Mouse (Mus musculus): ENCODE measurements around the gene Phyhipl. TPM values are rescaled to one million over a fixed set of nuclear protein-coding genes. Genes with fewer than 3 reads are reported as not detected.

Phyhipl gene
- polyA plus RNA-seq, 1 experiment from 2014 or later, result 131 TPM

DNA sequence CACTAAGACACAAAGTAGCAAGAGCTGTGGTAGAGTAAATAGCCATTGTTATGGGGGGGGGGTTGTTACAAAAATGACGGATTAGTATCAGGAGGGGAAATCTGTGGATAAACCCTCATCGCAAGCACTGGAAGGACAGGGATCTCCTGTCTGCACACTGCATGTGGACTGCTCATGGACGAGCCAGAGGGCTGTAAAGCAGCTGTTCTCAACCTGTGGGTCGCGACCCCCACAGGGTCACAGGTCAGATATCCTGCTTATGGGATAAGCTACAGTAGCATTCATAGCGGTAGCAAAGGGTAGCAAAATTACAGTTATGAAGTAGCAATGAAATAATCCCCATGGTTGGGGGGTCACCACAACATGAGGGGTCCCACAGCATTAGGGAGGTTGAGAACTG lies 39.4 kb downstream of the Phyhipl start:
- Histone ChIP-seq H3K27ac (no peak overlapping the region), H3K9me3 (replicated peaks) (no peaks in the 10 kb centered on the region), H3K27me3 (no peaks in the 10 kb centered on the region), H3K9ac (no peak overlapping the region), H3K4me1 (no peaks in the 10 kb centered on the region), H3K36me3 (no peaks in the 10 kb centered on the region), H3K4me2 (replicated peaks) (no peak overlapping the region), H3K4me3 (no peak overlapping the region)
- no peak for ATAC-seq (ENCODE audit: low FRiP score)
- 84% methylated on average over 6 of the region's 6 CpGs for WGBS

- Histone ChIP-seq H3K9me3 (replicated peaks) (no peaks in the 10 kb centered on the region), H3K27ac (no peak overlapping the region), H3K36me3 (no peaks in the 10 kb centered on the region), H3K4me3 (no peak overlapping the region), H3K4me1 (no peaks in the 10 kb centered on the region), H3K4me2 (replicated peaks) (no peak overlapping the region), H3K27me3 (no peaks in the 10 kb centered on the region), H3K9ac (no peak overlapping the region)
- ATAC-seq (ENCODE audit: low FRiP score), result no peak
- 96% methylated on average over 1 of the region's 1 CpGs for WGBS
These were observed 44.1 kb downstream of the Phyhipl start for GRCm38 (mm10) chr10:70611633-70612032.

GRCm38 (mm10) chr10:70599925-70600305 lies 55.9 kb downstream of the Phyhipl start:
- under 1% methylated on average over 28 of the region's 28 CpGs for WGBS
- Histone ChIP-seq H3K27me3 (peaks cover 5% of the 10 kb centered on the region; the same call in 1 of the 2 replicates), H3K4me3 (peak overlapping the region; percentile 72), H3K9me3 (replicated peaks) (no peaks in the 10 kb centered on the region), H3K4me1 (peaks cover 9% of the 10 kb centered on the region), H3K27ac (peak overlapping the region; percentile 95), H3K9ac (peak overlapping the region; percentile 86), H3K4me2 (replicated peaks) (peak overlapping the region; percentile 94), H3K36me3 (no peaks in the 10 kb centered on the region)
- peak; percentile 56 for ATAC-seq (ENCODE audit: low FRiP score)

- peak overlapping the region; percentile 72 for H3K4me3 ChIP-seq
- H3K9me3 ChIP-seq (replicated peaks), result no peaks in the 10 kb centered on the region
- H3K9ac ChIP-seq, result peak overlapping the region; percentile 86
- WGBS, result under 1% methylated on average over 103 of the region's 124 CpGs
- peaks cover 5% of the 10 kb centered on the region; the same call in 1 of the 2 replicates for H3K27me3 ChIP-seq
- peak; percentile 92 for ATAC-seq (ENCODE audit: low FRiP score)
- peak overlapping the region; percentile 94 for H3K4me2 ChIP-seq (replicated peaks)
- H3K36me3 ChIP-seq, result no peaks in the 10 kb centered on the region
- peaks cover 10% of the 10 kb centered on the region for H3K4me1 ChIP-seq
- H3K27ac ChIP-seq, result peak overlapping the region; percentile 95
These were observed 56.4 kb downstream of the Phyhipl start for GRCm38 (mm10) chr10:70599126-70599924.

GRCm38 (mm10) chr10:70598516-70599125 lies 57.1 kb downstream of the Phyhipl start:
- peak; percentile 75 for ATAC-seq (ENCODE audit: low FRiP score)
- peaks cover 5% of the 10 kb centered on the region; the same call in 1 of the 2 replicates for H3K27me3 ChIP-seq
- WGBS, result under 1% methylated on average over 48 of the region's 48 CpGs

DNA sequence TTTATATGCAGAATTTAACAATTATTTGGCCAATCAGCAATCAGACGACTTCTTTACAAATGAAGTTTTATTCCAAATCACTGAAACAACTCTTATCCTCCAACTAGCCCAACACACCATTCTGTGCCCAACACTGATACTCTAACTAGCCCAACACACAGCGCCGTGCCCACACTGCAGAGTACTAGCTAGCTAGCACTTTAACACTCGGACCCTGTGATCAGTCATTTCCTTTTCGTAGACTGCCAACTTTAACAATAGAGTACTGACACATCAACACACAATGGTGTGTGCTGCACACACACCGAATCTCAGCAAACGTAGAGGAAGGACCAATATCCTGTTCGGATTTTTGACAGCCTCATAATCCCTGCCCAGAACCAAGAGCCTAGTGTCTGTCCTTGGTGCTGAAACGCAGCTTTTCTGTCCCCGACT lies 57.7 kb downstream of the Phyhipl start:
- Histone ChIP-seq H3K9ac (peak overlapping the region; percentile 86), H3K9me3 (replicated peaks) (no peaks in the 10 kb centered on the region), H3K27me3 (peaks cover 5% of the 10 kb centered on the region; the same call in 1 of the 2 replicates), H3K27ac (peak overlapping the region; percentile 95), H3K36me3 (no peaks in the 10 kb centered on the region), H3K4me2 (replicated peaks) (peak overlapping the region; percentile 94), H3K4me1 (peaks cover 15% of the 10 kb centered on the region), H3K4me3 (peak overlapping the region; percentile 72)
- ATAC-seq (ENCODE audit: low FRiP score), result peak; percentile 8
- WGBS, result 11% methylated on average over 10 of the region's 10 CpGs

More at GRCm38 (mm10) chr10:70598516-70599125, 57.1 kb downstream of the Phyhipl start:
- Histone ChIP-seq H3K36me3 (no peaks in the 10 kb centered on the region), H3K4me1 (peaks cover 15% of the 10 kb centered on the region), H3K9ac (peak overlapping the region; percentile 86), H3K4me3 (peak overlapping the region; percentile 72), H3K27ac (peak overlapping the region; percentile 95), H3K9me3 (replicated peaks) (no peaks in the 10 kb centered on the region), H3K4me2 (replicated peaks) (peak overlapping the region; percentile 94)

- no peak for ATAC-seq (ENCODE audit: low FRiP score)
- Histone ChIP-seq H3K36me3 (no peaks in the 10 kb centered on the region), H3K9ac (no peak overlapping the region), H3K4me1 (peaks cover 15% of the 10 kb centered on the region), H3K9me3 (replicated peaks) (no peaks in the 10 kb centered on the region), H3K27me3 (no peaks in the 10 kb centered on the region), H3K4me3 (no peak overlapping the region), H3K4me2 (replicated peaks) (no peak overlapping the region), H3K27ac (no peak overlapping the region)
- 54% methylated on average over 1 of the region's 1 CpGs for WGBS
These were observed 61.8 kb downstream of the Phyhipl start for GRCm38 (mm10) chr10:70594007-70594406.

- Histone ChIP-seq H3K4me3 (no peak overlapping the region), H3K27ac (no peak overlapping the region), H3K36me3 (no peaks in the 10 kb centered on the region), H3K9me3 (replicated peaks) (no peaks in the 10 kb centered on the region), H3K4me2 (replicated peaks) (no peak overlapping the region), H3K4me1 (0 out of 2 replicates have a peak, but pooled peaks cover 3% of the 10 kb centered on the region), H3K27me3 (no peaks in the 10 kb centered on the region), H3K9ac (no peak overlapping the region)
- ATAC-seq (ENCODE audit: low FRiP score), result no peak
- WGBS, result 91% methylated on average over 3 of the region's 3 CpGs
These were observed 68.8 kb downstream of the Phyhipl start for GRCm38 (mm10) chr10:70586876-70587405.

- WGBS, result 91% methylated on average over 1 of the region's 1 CpGs
- 0 out of 2 replicates have a peak, but pooled peaks cover 6% of the 10 kb centered on the region for H3K4me1 ChIP-seq
- ATAC-seq (ENCODE audit: low FRiP score), result no peak
These were observed 71.6 kb downstream of the Phyhipl start for GRCm38 (mm10) chr10:70584171-70584570.

DNA sequence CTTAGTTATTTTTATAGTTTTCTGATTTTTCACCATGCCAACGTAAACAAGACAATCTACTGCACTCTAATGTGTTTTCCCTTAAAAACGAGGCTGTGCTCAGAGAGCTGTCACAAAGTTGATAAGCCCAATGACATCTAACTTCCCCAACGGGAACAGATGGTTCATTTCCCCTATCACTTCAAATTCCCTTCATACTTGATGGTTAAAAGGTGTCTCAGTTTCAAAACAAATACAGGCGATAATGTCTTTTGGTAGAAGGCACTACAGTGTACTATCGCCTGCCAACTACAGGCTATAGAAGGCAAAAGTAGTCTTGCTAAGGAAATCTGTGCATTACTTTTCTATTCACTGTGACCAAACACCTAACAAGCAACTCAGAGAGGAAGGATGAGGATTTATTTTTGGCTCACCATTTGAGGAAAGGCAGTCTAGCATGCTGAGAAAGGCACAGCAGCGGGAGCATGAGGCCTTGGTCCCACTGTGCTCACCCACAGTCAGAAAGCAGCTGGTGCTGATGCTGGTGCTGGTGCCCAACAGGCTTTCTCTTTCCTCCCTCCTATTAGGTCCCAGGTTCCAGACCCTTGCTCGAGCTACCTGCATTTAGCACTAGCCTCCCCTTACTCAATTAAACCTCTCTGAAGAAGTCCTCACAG lies 74.1 kb downstream of the Phyhipl start:
- Histone ChIP-seq H3K27ac (no peak overlapping the region), H3K4me1 (0 out of 2 replicates have a peak, but pooled peaks cover 4% of the 10 kb centered on the region), H3K9ac (no peak overlapping the region), H3K9me3 (replicated peaks) (no peaks in the 10 kb centered on the region), H3K36me3 (no peaks in the 10 kb centered on the region), H3K4me2 (replicated peaks) (no peak overlapping the region), H3K4me3 (no peak overlapping the region), H3K27me3 (no peaks in the 10 kb centered on the region)
- 77% methylated on average over 7 of the region's 7 CpGs for WGBS
- no peak for ATAC-seq (ENCODE audit: low FRiP score)

More at GRCm38 (mm10) chr10:70584171-70584570, 71.6 kb downstream of the Phyhipl start:
- Histone ChIP-seq H3K9me3 (replicated peaks) (no peaks in the 10 kb centered on the region), H3K27ac (no peak overlapping the region), H3K27me3 (no peaks in the 10 kb centered on the region), H3K4me2 (replicated peaks) (no peak overlapping the region), H3K4me3 (no peak overlapping the region), H3K36me3 (no peaks in the 10 kb centered on the region), H3K9ac (no peak overlapping the region)

GRCm38 (mm10) chr10:70563636-70564035 lies 92.1 kb downstream of the Phyhipl start:
- H3K4me1 ChIP-seq, result no peaks in the 10 kb centered on the region
- H3K27ac ChIP-seq, result no peak overlapping the region
- H3K27me3 ChIP-seq, result no peaks in the 10 kb centered on the region
- ATAC-seq (ENCODE audit: low FRiP score), result no peak
- WGBS, result 27% methylated on average over 3 of the region's 3 CpGs
- H3K36me3 ChIP-seq, result peaks cover 39% of the 10 kb centered on the region
- no peak overlapping the region for H3K4me3 ChIP-seq
- H3K9me3 ChIP-seq (replicated peaks), result no peaks in the 10 kb centered on the region
- H3K4me2 ChIP-seq (replicated peaks), result no peak overlapping the region
- H3K9ac ChIP-seq, result no peak overlapping the region

- Histone ChIP-seq H3K27ac (no peak overlapping the region), H3K36me3 (peaks cover 57% of the 10 kb centered on the region), H3K4me3 (no peak overlapping the region), H3K27me3 (no peaks in the 10 kb centered on the region), H3K4me2 (replicated peaks) (no peak overlapping the region), H3K9me3 (replicated peaks) (no peaks in the 10 kb centered on the region), H3K4me1 (no peaks in the 10 kb centered on the region), H3K9ac (no peak overlapping the region)
- 95% methylated on average over 3 of the region's 3 CpGs for WGBS
- no peak for ATAC-seq (ENCODE audit: low FRiP score)
These were observed 103.2 kb downstream of the Phyhipl start for GRCm38 (mm10) chr10:70552531-70552930.
